8 mouse cellular contexts compared by ENCODE assay signal in the genomic region with DNA sequence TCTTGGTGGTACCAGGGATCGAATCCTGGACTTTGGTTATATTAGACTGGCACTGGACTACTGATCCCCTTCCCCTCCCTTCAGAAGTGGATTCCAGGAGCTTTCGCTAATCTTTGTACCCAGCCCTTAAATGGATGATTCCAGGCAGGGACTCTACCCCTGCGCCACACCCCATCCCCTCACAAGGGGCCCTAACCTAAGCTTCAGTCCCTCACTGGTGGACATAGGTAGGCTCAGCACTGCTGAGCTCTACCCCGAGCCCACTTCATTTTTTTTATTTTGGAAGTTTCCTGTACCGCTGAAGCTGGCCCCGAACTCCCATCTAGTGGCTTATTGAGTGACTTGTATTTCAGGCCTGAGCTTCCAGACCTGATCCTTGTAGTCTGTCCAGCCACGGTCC. TPM values are rescaled to one million over a fixed set of nuclear protein-coding genes. Genes with fewer than 3 reads are reported as not detected.
A peak's percentile ranks its signal among the peaks of the same experiment; 100 is the strongest.
DNase-seq lines count a peak whose midpoint lies in the region; ATAC-seq and TF ChIP-seq lines count a peak whose summit lies in the region.

No protein-coding gene starts in this region.

- H3ac ChIP-seq in C2C12 (ENCODE audit: control insufficient read depth, insufficient read length, low read depth), result peak overlapping the region; percentile 79

- intact Hi-C loops in gastrocnemius, adult 2 months (cut with DNase I), result no loop called here

- peaks cover 25% of the 10 kb centered on the region for H3K4me1 ChIP-seq in forebrain, embryonic 13.5 days
- peaks cover 80% of the 10 kb centered on the region for H3K4me1 ChIP-seq in liver, embryonic 12.5 days

- H3K4me3 ChIP-seq in gastrocnemius, adult 2 months, result peak overlapping the region; percentile 96
- peak overlapping the region; percentile 68 for H3K4me3 ChIP-seq in C2C12 (ENCODE audit: insufficient read depth, poor library complexity, severe bottlenecking)
- peak overlapping the region; percentile 60 for H3K4me3 ChIP-seq in forebrain, embryonic 13.5 days
- peak overlapping the region; percentile 71 for H3K4me3 ChIP-seq in liver, embryonic 12.5 days

- H3K9ac ChIP-seq in forebrain, embryonic 13.5 days, result peak overlapping the region; percentile 66
- peak overlapping the region; percentile 82 for H3K9ac ChIP-seq in liver, embryonic 12.5 days

- no peak for TF ChIP-seq CTCF in gastrocnemius, adult 2 months (IDR thresholded peaks at IDR 0.05)
- TF ChIP-seq CTCF in C2C12 (IDR thresholded peaks at IDR 0.05; ENCODE audit: control insufficient read depth, insufficient read depth, insufficient read length), result no peak

- no peak; the same call in 1 of the 2 replicates for ATAC-seq in forebrain, embryonic 13.5 days
- peak; percentile 14 for ATAC-seq in liver, embryonic 12.5 days

- H3K27ac ChIP-seq in gastrocnemius, adult 2 months, result peak overlapping the region; percentile 94
- H3K27ac ChIP-seq in forebrain, embryonic 13.5 days, result peak overlapping the region; percentile 80
- H3K27ac ChIP-seq in liver, embryonic 12.5 days, result peak overlapping the region; percentile 98

- 34% methylated on average over 7 of the region's 7 CpGs for WGBS in forebrain, embryonic 13.5 days
- WGBS in liver, embryonic 12.5 days (ENCODE audit: insufficient replicate concordance), result 19% methylated on average over 7 of the region's 7 CpGs

- peaks cover 23% of the 10 kb centered on the region for H3K36me3 ChIP-seq in C2C12 (ENCODE audit: control insufficient read depth, insufficient read depth)
- H3K36me3 ChIP-seq in forebrain, embryonic 13.5 days (ENCODE audit: poor library complexity, severe bottlenecking), result peaks cover 24% of the 10 kb centered on the region
- peaks cover 29% of the 10 kb centered on the region for H3K36me3 ChIP-seq in liver, embryonic 12.5 days

- no peaks in the 10 kb centered on the region for H3K9me3 ChIP-seq in forebrain, embryonic 13.5 days (replicated peaks)
- H3K9me3 ChIP-seq in liver, embryonic 12.5 days (replicated peaks), result no peaks in the 10 kb centered on the region

- peaks cover 54% of the 10 kb centered on the region for H3K79me2 ChIP-seq in C2C12 (ENCODE audit: control insufficient read depth, insufficient read depth)

- no peak for DNase-seq in gastrocnemius, adult 2 months
- DNase-seq in gastrocnemius, postnatal 25 days, result no peak
- DNase-seq in frontal cortex, adult 2 months (ENCODE audit: extremely low spot score in 1 of 2, low spot score in 1 of 2), result no peak
- no peak for DNase-seq in urinary bladder, postnatal 25 days (ENCODE audit: low spot score)
- DNase-seq in left cerebral cortex, adult 18-20 months (ENCODE audit: low spot score in 2 of 2), result no peak

- H3K27me3 ChIP-seq in C2C12 (ENCODE audit: control insufficient read depth, insufficient read depth, insufficient read length), result no peaks in the 10 kb centered on the region
- peaks cover under 1% of the 10 kb centered on the region; the same call in 1 of the 2 replicates for H3K27me3 ChIP-seq in forebrain, embryonic 13.5 days
- no peaks in the 10 kb centered on the region for H3K27me3 ChIP-seq in liver, embryonic 12.5 days (replicated peaks)

- peak overlapping the region; percentile 89 for H3K4me2 ChIP-seq in forebrain, embryonic 13.5 days
- H3K4me2 ChIP-seq in liver, embryonic 12.5 days, result peak overlapping the region; percentile 97

- peaks cover 41% of the 10 kb centered on the region for H3K79me3 ChIP-seq in C2C12 (ENCODE audit: low read depth)

TF ChIP-seq in C2C12, 6 proteins besides CTCF, POLR2A, EP300 and RAD21:
- TF ChIP-seq MAX (IDR thresholded peaks at IDR 0.05), result no peak
- TF ChIP-seq CEBPB (IDR thresholded peaks at IDR 0.05; ENCODE audit: low read depth), result no peak
- no peak for TF ChIP-seq MYOD1 (IDR thresholded peaks at IDR 0.05; ENCODE audit: control insufficient read depth, insufficient read length, low read depth)
- no peak for TF ChIP-seq MYOG (IDR thresholded peaks at IDR 0.05; ENCODE audit: control insufficient read depth, extremely low read depth, insufficient read length)
- TF ChIP-seq FOSL1 (IDR thresholded peaks at IDR 0.05; ENCODE audit: insufficient read depth, low read length, poor library complexity, severe bottlenecking), result no peak
- TF ChIP-seq USF1 (IDR thresholded peaks at IDR 0.05; ENCODE audit: low read depth), result no peak

RNA-seq across cellular contexts. Expression of a gene that starts 0.7 kb away (rescaled TPM):
- total RNA-seq in gastrocnemius, adult 2 months (2021), result under 1 TPM; 0.48 to 0.89 TPM
- 1 to 10 TPM in 1 of 2 experiments, under 1 TPM in 1; 0.92 to 1.2 TPM for total RNA-seq in gastrocnemius, postnatal 25 days (2021)
- 11.1 TPM for polyA plus RNA-seq in C2C12 (2012; fragmentation: generic; extraction: Trizol)
- polyA plus RNA-seq in forebrain, embryonic 13.5 days (2015; fragmentation: Nextera tagmentation; extraction: Ambion mirVana), result 4.8 and 6.7 TPM in 2 replicates
- polyA plus RNA-seq in liver, embryonic 12.5 days (2016; fragmentation: Nextera tagmentation; extraction: Ambion mirVana), result 7.0 and 7.4 TPM in 2 replicates
- 5.6 and 8.1 TPM in 2 replicates for polyA plus RNA-seq in frontal cortex, adult 2 months (2012; rRNA removed)
- 1 to 10 TPM; 2.3 to 6.4 TPM for total RNA-seq in left cerebral cortex, adult 18-20 months (2021)

RNA-seq across cellular contexts. Expression of a gene that starts 0.7 kb away (rescaled TPM):
- 10 to 100 TPM; 17.0 to 17.5 TPM for total RNA-seq in gastrocnemius, adult 2 months (2021)
- 10 to 100 TPM; 14.3 to 18.4 TPM for total RNA-seq in gastrocnemius, postnatal 25 days (2021)
- polyA plus RNA-seq in C2C12 (2012; fragmentation: generic; extraction: Trizol), result 119 TPM
- polyA plus RNA-seq in forebrain, embryonic 13.5 days (2015; fragmentation: Nextera tagmentation; extraction: Ambion mirVana), result 56.7 and 69.6 TPM in 2 replicates
- polyA plus RNA-seq in liver, embryonic 12.5 days (2016; fragmentation: Nextera tagmentation; extraction: Ambion mirVana), result 63.3 and 65.2 TPM in 2 replicates
- polyA plus RNA-seq in frontal cortex, adult 2 months (2012; rRNA removed), result 61.0 and 66.1 TPM in 2 replicates
- 10 to 100 TPM; 49.1 to 50.5 TPM for total RNA-seq in left cerebral cortex, adult 18-20 months (2021)

RNA-seq across cellular contexts. Expression of a gene that starts 2.5 kb away (rescaled TPM):
- under 1 TPM; 0.28 to 0.38 TPM for total RNA-seq in gastrocnemius, adult 2 months (2021)
- total RNA-seq in gastrocnemius, postnatal 25 days (2021), result under 1 TPM; 0.21 to 0.33 TPM
- polyA plus RNA-seq in C2C12 (2012; fragmentation: generic; extraction: Trizol), result 1.0 TPM
- polyA plus RNA-seq in forebrain, embryonic 13.5 days (2015; fragmentation: Nextera tagmentation; extraction: Ambion mirVana), result 4.0 and 4.4 TPM in 2 replicates
- 2.6 and 3.0 TPM in 2 replicates for polyA plus RNA-seq in liver, embryonic 12.5 days (2016; fragmentation: Nextera tagmentation; extraction: Ambion mirVana)
- polyA plus RNA-seq in frontal cortex, adult 2 months (2012; rRNA removed), result 2.8 and 3.1 TPM in 2 replicates
- total RNA-seq in left cerebral cortex, adult 18-20 months (2021), result 1 to 10 TPM; 3.5 to 3.7 TPM

RNA-seq across cellular contexts. Expression of a gene that starts 13.2 kb away (rescaled TPM):
- 10 to 100 TPM; 60.6 to 61.7 TPM for total RNA-seq in gastrocnemius, adult 2 months (2021)
- total RNA-seq in gastrocnemius, postnatal 25 days (2021), result 10 to 100 TPM; 53.8 to 58.8 TPM
- 103 TPM for polyA plus RNA-seq in C2C12 (2012; fragmentation: generic; extraction: Trizol)
- 72.3 and 74.9 TPM in 2 replicates for polyA plus RNA-seq in forebrain, embryonic 13.5 days (2015; fragmentation: Nextera tagmentation; extraction: Ambion mirVana)
- polyA plus RNA-seq in liver, embryonic 12.5 days (2016; fragmentation: Nextera tagmentation; extraction: Ambion mirVana), result 86.4 and 88.9 TPM in 2 replicates
- 253 and 271 TPM in 2 replicates for polyA plus RNA-seq in frontal cortex, adult 2 months (2012; rRNA removed)
- total RNA-seq in left cerebral cortex, adult 18-20 months (2021), result 100 to 1,000 TPM; 179 to 185 TPM

RNA-seq across cellular contexts. Expression of a gene that starts 19.3 kb away (rescaled TPM):
- 100 to 1,000 TPM; 101 to 105 TPM for total RNA-seq in gastrocnemius, adult 2 months (2021)
- 10 to 100 TPM; 85.8 to 99.9 TPM for total RNA-seq in gastrocnemius, postnatal 25 days (2021)
- polyA plus RNA-seq in C2C12 (2012; fragmentation: generic; extraction: Trizol), result 165 TPM
- 55.0 and 73.2 TPM in 2 replicates for polyA plus RNA-seq in forebrain, embryonic 13.5 days (2015; fragmentation: Nextera tagmentation; extraction: Ambion mirVana)
- polyA plus RNA-seq in liver, embryonic 12.5 days (2016; fragmentation: Nextera tagmentation; extraction: Ambion mirVana), result 106 TPM in 2 replicates
- polyA plus RNA-seq in frontal cortex, adult 2 months (2012; rRNA removed), result 252 and 270 TPM in 2 replicates
- 100 to 1,000 TPM; 253 to 267 TPM for total RNA-seq in left cerebral cortex, adult 18-20 months (2021)
